Mouse (Mus musculus) layer of hippocampus, adult 2 months (tissue): ENCODE measurements around the gene Tnrc18. TPM values are rescaled to one million over a fixed set of nuclear protein-coding genes. Genes with fewer than 3 reads are reported as not detected.

Experiments
- DNase-seq, 2 experiments: peaks; one replicate each; pipeline ENCODE4 v3.0.0; 2022; ENCODE audit warnings: low spot score in 2 of 2
- H3K27ac ChIP-seq: fragments of 200-600 bp; 2 replicates; pipeline ENCODE4 v1.8.1; 2022
- H3K4me3 ChIP-seq: fragments of 200-600 bp; 2 replicates; pipeline ENCODE4 v1.8.1; 2022; ENCODE audit warnings: mild to moderate bottlenecking
- CTCF ChIP-seq: fragments of 200-600 bp; conservative IDR thresholded peaks from 2 replicates; pipeline ENCODE4 v1.8.1; 2022; ENCODE audit warnings: antibody characterized with exemption, mild to moderate bottlenecking, moderate library complexity
- total RNA-seq, 2 experiments: library from RNA; stranded (reverse); gene quantifications; 2 replicates each; pipeline ENCODE4 v1.2.3; 2021

The Tnrc18 gene
- total RNA-seq, 2 experiments from 2014 or later, result 142 to 143 TPM

DNA sequence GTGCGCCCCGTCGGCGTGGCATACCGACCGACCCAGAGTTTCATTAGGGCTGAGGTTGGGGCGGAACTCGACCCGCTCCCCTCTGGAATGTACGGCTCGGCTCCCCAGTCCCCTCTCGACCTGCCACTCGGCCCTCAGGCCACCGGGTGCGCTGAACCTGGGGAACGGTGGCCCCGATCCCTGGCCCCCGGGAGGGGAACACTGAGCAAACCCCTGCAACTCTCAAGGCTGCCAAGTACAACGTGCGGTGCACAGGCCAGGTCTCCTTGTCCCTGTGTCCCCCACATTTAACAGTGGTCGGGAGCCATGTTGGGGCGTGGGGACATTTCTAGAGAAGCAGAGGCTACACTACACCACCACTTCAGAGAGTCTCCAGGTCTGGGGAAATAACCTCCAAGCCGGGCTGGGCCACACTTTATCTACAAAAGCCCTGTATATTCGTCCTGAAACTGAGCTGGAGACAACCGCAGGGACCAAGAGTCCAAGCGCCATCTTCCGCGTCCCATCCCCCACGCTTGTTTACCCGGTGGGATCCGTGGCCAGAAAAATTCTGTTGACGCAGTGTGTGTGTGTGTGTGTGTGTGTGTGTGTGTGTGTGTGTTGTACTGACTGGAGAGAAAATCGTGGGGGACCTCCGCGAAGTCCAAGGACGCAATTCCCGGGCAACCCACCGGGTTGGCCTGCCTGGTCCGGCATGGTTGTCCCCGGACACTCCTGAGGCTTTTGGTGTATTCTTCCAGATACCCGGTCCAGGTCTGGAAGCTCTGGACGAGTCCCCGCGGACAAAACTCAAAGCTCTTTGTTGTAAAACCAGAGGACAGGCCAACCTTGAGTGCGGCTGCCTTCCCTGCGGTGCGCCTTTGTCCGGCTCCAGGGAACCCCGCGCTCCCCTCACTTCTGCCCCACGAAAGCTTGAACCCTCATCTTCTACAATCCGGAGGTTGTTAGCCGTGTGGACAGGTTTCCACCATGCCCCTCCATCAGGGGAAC, 3.1 kb upstream of the Tnrc18 start:
- no peak for TF ChIP-seq CTCF
- Histone ChIP-seq H3K4me3 (peak overlapping the region; percentile 90), H3K27ac (peak overlapping the region; percentile 100)
- peak in 1 of 2 experiments; percentile 70 for DNase-seq

DNA sequence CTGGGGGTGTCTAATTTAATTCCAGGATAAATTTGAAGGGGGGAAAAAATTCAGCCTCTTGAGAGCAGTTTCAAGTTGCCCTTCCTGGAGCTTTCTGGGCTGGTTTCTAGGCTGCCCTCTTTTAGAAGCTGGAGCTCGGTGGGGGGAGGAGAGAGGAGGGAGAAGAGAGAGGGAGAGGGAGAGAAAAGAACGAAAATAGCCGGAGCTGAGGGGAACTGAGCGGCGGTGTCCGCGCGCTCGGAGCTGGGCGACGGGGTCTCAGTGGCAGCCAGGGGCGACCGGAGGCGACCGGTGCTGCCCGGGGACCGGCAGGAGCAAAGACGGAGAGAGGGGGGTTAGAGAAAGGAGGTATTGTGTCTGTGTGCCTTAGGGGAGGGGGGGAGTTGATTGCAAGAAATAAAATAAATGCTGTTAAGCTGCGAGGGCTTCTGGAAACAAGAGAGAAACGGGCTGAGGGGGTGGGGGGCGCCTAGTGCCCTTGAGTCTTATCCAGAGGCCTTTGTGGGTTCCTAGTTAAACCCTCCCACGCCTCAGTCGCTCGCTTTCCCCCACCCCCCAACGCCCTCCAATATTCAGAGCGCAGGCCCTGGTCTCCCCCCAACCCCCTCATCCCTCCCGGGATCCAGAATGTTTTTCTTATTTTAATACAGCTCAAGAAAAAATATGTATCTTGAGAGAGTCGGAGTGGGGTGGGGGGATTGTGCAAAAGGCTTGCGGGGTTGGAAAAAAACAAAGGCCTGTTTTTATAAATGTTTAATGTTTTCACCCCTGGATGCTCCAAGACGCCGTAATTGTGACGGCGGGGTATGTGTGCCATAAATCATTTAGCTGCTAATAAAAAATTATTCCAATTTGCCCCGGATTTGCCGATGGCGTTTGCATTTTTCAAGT, 2.2 kb upstream of the Tnrc18 start:
- no peak for TF ChIP-seq CTCF
- Histone ChIP-seq H3K27ac (peak overlapping the region; percentile 100), H3K4me3 (peak overlapping the region; percentile 90)
- DNase-seq, result peak; percentile 71 to 89

DNA sequence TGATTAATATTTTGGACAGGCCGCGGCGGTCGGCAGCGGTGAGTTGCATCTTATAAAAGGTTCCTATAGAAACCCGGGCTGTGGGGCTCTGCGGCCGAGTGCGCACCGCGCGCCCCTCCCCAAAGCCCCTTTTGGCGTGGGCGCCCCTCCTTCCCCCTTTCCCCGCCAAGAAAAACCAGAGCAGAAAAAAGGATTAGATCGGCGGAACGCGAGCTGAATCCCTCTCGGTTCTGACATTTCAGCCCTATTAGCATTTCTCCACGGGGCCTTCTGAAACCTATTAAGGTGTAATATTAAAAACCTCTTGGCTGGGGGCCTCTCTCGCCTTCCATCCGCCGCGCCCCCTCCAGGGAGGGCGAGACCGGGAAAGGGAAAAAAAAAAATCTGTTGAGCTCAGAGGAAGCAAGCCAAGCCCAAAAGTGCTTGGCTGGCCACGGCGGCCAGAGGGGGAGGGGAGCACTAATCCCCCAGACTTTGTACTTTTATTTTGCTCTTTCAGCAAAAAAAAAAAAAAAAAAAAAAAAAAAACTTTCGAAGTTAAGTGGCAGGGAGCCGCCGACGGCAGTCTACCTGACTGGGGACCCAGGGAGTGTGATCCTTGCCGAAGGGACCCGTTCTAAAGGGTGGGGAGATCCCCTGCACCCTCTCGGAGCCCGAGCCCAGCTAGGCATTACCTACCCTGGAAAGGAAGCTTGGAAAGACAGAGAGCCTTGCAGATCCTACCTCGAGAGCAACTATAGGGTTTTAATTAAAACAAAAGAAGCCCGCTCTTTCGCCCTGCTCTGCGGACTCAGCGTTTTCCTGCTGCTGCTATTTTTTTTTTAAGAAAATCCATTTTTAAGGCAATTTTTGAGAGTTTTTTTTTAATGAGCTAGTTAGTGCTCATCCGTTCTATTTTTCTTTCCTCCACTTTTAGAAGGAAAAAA, 1.2 kb upstream of the Tnrc18 start:
- peak overlapping the region; percentile 90 for H3K4me3 ChIP-seq
- no peak for DNase-seq
- no peak; the same call in 1 of the 2 replicates for TF ChIP-seq CTCF
- peak overlapping the region; percentile 100 for H3K27ac ChIP-seq

DNA sequence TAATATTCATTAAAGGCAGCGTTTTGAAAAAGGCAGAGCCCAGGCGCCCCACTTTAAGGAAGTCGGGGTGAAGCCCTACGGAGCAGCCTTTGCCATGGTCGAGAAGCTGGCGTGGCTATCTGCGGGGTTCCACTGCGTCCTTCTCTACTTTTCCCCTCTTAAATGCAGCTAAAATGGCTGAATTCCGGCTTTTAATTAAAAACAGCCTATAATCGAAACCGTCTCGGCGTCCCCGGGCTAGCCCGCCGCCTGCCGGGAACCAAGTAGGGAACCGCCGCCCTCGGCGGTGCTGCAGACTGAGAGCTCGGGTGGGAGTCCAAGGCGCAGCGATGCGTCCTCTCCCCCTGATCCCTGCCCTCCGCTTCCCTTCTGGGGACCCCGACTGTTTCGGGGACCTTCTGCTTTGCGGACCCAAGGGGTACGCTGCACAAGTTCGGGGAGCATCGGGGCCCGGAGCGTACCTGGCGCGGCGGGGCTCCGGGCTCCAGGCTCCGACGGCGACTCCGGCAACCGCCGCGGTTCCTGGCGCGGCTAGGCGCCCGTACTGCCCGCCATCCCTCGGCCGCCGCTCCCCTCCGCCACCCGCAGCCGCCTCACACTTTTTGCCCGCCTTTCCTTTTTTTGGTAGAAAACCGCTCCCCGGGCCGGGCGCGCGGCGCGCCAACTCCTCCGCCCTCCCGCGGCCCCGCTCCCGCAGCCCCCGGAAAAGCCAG, 495 bp downstream of the Tnrc18 start:
- Histone ChIP-seq H3K4me3 (peak overlapping the region; percentile 99), H3K27ac (peak overlapping the region; percentile 100)
- peak; percentile 70 to 74 for DNase-seq
- TF ChIP-seq CTCF, result peak; percentile 51

DNA sequence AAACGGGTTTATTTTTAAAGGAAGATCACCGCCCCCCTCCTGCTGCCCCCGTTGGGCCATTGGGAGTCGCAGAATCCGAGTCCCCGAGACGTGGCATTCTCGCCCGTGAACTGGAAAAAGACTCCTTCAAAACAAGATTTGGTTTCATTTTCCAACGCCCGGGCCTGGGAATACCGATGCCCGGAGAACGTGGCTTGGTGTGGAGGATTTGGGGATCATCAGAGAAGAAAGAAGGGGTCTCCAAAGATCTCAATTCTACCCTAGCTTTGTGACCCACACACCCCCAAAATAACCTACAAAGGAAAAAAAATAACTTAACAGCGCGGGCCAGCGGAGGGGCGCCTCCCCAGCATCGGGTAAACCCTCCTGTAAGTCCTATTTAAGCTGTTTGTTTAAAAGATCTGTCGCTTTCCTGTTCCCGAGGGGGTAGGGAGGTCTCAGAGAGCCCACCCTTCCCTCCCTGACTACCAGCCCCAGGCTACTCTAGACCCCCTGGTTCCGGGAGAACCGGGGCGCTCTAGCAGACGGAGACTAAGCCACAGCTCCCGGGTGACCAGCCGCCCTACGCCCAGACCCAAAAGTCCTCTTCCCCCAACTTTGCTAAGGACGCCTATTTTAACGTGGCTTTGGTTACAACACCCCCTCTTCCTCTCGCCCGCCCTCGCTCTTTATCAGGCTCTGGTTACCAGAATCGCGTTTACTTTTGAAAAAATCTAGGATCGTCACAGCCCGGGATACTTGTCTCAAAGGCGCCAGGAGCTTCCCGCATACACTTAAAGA, 1.2 kb downstream of the Tnrc18 start:
- Histone ChIP-seq H3K4me3 (peak overlapping the region; percentile 99), H3K27ac (peak overlapping the region; percentile 100)
- no peak for TF ChIP-seq CTCF

DNA sequence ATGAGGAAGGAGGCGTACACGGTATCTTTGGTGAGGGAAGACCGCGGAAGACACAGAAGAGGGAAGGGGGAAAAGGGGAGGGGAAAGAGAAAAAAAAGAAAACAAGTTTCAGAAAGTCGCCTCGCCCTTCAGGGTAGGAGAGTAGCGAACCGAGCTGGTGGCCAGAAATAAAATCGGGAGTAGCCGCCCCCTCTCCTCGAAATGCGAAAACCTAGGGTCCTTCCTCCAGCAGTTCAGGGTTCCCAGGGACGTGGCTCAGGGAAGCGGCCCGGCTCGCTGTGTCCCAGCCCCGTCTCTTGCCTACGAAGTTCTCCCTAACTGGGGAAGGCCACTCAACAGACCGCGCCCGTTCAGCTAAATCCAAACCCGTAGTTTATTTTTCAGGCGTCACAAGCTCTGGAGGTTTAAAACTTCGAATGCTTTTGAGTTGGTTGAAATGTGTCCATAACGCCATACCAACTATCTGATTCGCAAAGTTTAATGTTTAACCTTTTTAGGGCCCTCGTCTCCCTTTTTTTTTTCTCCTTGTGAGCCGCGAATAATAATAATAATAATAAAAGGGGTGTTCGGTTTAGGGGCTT, 2.0 kb downstream of the Tnrc18 start:
- H3K4me3 ChIP-seq, result peak overlapping the region; percentile 99
- TF ChIP-seq CTCF, result no peak
- no peak for DNase-seq

More for the DNA sequence above, 1.2 kb downstream of the Tnrc18 start:
- no peak for DNase-seq

DNA sequence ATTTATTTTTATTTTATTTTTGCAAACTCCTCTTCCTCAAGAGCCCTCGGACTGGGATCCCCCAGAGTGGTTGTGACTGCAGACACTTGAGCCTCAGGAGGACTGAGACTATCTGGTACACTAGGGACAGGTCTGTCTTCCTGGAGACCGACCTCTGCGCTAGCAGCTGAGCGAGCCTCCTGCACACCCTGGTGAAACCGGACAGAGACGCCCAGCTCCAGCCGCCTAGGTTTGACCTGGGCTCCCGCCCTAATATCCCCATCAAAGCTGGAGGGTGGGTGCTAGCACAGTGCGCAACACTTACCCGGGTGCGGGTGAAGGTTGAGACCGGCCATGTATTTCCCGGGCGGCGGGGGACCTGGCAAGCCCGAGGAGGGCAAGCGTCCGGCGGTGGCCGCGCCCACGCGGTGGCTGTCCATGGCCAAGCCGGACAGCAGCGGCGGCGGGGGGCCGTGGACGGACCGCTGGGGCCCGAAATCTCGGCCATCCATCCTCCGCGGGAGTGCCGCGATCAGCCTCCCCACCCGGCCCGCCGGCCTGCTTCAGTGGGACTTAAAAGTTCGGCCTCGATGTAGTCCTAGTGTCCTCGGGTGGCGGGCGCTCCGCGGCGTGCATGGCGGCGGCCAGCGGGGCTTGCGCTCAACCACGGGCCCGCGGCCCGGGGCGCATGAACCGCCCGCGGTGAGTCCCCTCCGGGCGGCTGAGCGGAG, 2.6 kb downstream of the Tnrc18 start:
- Histone ChIP-seq H3K27ac (peak overlapping the region; percentile 100), H3K4me3 (peak overlapping the region; percentile 99)
- DNase-seq, result no peak
- no peak for TF ChIP-seq CTCF

More for the DNA sequence above, 2.0 kb downstream of the Tnrc18 start:
- H3K27ac ChIP-seq, result peak overlapping the region; percentile 100

DNA sequence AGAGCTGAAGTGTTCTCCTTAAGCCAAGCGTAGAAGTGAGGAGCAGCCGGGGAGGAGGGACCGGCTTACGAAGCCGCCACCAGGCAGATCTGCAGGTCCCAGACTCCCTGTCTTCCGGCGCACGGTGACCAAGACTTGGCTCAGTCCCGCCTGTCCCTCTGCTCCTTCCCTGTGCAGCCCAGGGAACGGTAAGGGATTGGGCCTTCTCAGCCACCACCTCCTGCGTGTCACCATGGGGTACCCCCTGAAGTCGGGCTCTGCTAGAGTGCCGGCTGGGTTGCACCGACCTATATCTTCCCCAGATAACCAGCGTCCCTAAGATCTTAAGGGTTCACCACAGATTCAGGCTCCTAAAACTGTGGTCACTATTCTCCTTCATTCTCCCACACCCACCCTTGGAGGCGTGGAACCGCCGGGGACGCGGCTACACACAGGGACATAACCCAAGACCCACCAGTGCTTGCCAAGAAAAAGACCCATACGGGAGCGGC, 3.3 kb downstream of the Tnrc18 start:
- H3K4me3 ChIP-seq, result peak overlapping the region; percentile 99
- TF ChIP-seq CTCF, result no peak
- DNase-seq, result no peak
- H3K27ac ChIP-seq, result peak overlapping the region; percentile 100

DNA sequence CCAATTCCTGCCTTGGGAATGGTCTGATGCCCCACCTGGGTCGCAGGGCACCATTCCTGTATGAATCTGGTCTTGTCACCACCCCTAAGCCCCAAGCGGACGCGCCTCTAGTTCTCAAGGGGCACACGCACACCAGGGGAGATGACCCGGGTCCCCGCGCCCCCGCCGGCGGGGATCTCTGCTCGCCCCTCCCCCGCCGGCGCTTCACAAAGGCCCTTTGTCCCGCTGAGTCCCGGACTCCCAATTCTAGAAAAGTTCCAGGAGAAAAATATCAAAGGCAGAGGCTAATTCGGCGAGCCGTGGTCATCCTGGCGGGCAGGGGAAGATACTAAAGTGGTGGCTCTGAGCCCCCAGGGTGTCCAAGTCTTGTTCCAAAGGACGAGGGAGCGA, 3.7 kb downstream of the Tnrc18 start:
- no peak for DNase-seq
- no peak for TF ChIP-seq CTCF
- H3K4me3 ChIP-seq, result peak overlapping the region; percentile 99
- peak overlapping the region; percentile 100 for H3K27ac ChIP-seq
